Mouse (Mus musculus): ENCODE results near the gene Capn1. TPM values are rescaled to one million over a fixed set of nuclear protein-coding genes. Genes with fewer than 3 reads are reported as not detected.

Gene Capn1
- total and polyA plus RNA-seq, 3 experiments, result 42.5 to 75.2 TPM; not detected in 1

- TF ChIP-seq E2F4 (IDR thresholded peaks at IDR 0.05; ENCODE audit: borderline replicate concordance, low read depth, low read length), result peak; percentile 11; the same call in 1 of the 2 replicates
- no peak for TF ChIP-seq GABPA (IDR thresholded peaks at IDR 0.05; ENCODE audit: low read depth, low read length)
- TF ChIP-seq ZMIZ1 (IDR thresholded peaks at IDR 0.05; ENCODE audit: low read depth, low read length), result peak; percentile 74
- TF ChIP-seq SIN3A (IDR thresholded peaks at IDR 0.05; ENCODE audit: low read length), result peak; percentile 59
- no peak for TF ChIP-seq GATA1 (IDR thresholded peaks at IDR 0.05; ENCODE audit: low read depth, low read length)
- TF ChIP-seq USF1 (IDR thresholded peaks at IDR 0.05; ENCODE audit: low read depth, low read length), result no peak
- 0 out of 6 replicates have a peak, but pooled peaks of 1 of the 3 experiments have one; percentile 5 for TF ChIP-seq CTCF (IDR thresholded peaks at IDR 0.05 in 2 of 3, conservative IDR thresholded peaks at IDR 0.05 in 1 of 3; ENCODE audit: control insufficient read depth in 1 of 3, insufficient read depth in 1 of 3, low read depth in 2 of 3, low read length in 3 of 3, poor library complexity in 1 of 3, severe bottlenecking in 1 of 3)
- peak; percentile 29; the same call in 1 of the 2 replicates for TF ChIP-seq MAX (IDR thresholded peaks at IDR 0.05; ENCODE audit: low read length)
- TF ChIP-seq POLR2AphosphoS5 (IDR thresholded peaks at IDR 0.05; ENCODE audit: borderline replicate concordance, low read depth, low read length), result peak; percentile 73; the same call in 1 of the 2 replicates
- peak; percentile 97 for TF ChIP-seq NELFE (IDR thresholded peaks at IDR 0.05; ENCODE audit: low read depth, low read length)
- no peak for TF ChIP-seq MYB (IDR thresholded peaks at IDR 0.05; ENCODE audit: low read depth, low read length)
Observed at GRCm38 (mm10) chr19:6057313-6058096, 41.8 kb upstream of the Capn1 start, which contains the start of the genes Mrpl49 and Fau (continued).

- H3K27ac ChIP-seq (ENCODE audit: control insufficient read depth, low read depth, low read length), result no peak overlapping the region
- TF ChIP-seq E2F4 (IDR thresholded peaks at IDR 0.05; ENCODE audit: borderline replicate concordance, low read depth, low read length), result no peak
- no peak for TF ChIP-seq RAD21 (IDR thresholded peaks at IDR 0.05; ENCODE audit: low read depth, low read length)
- TF ChIP-seq NRF1 (IDR thresholded peaks at IDR 0.05; ENCODE audit: insufficient read depth, low read depth, low read length, poor library complexity, severe bottlenecking), result no peak
- no peak for TF ChIP-seq MYB (IDR thresholded peaks at IDR 0.05; ENCODE audit: low read depth, low read length)
- TF ChIP-seq MAFK (IDR thresholded peaks at IDR 0.05; ENCODE audit: borderline replicate concordance, low read depth, low read length), result no peak
- no peak; a peak in 1 of 4 replicates for TF ChIP-seq POLR2A (IDR thresholded peaks at IDR 0.05; ENCODE audit: control insufficient read depth in 1 of 2, insufficient read depth in 1 of 2, low read depth in 1 of 2, low read length in 2 of 2, poor library complexity in 1 of 2)
- TF ChIP-seq USF2 (IDR thresholded peaks at IDR 0.05; ENCODE audit: borderline replicate concordance in 1 of 2, insufficient read depth in 1 of 2, low read depth in 1 of 2, low read length in 2 of 2), result no peak
- no peak for TF ChIP-seq POLR2AphosphoS2 (IDR thresholded peaks at IDR 0.05; ENCODE audit: low read length)
- no peak for TF ChIP-seq USF1 (IDR thresholded peaks at IDR 0.05; ENCODE audit: low read depth, low read length)
- no peak for TF ChIP-seq SIN3A (IDR thresholded peaks at IDR 0.05; ENCODE audit: low read length)
- no peak for TF ChIP-seq KAT2A (conservative IDR thresholded peaks at IDR 0.05; ENCODE audit: low read depth, low read length)
- H3K9ac ChIP-seq (ENCODE audit: control insufficient read depth, low read depth, low read length, poor library complexity, severe bottlenecking), result peak overlapping the region; percentile 96
- H3K4me1 ChIP-seq (ENCODE audit: control insufficient read depth in 1 of 2, insufficient read depth in 2 of 2, low read length in 2 of 2), result peaks cover 0 to 10% of the 10 kb centered on the region in 2 experiments; a peak in 1 of 4 replicates
- H3K27me3 ChIP-seq (ENCODE audit: control insufficient read depth in 1 of 2, insufficient read depth in 2 of 2, low read length in 2 of 2), result no peaks in the 10 kb centered on the region
- peaks cover 39% of the 10 kb centered on the region for H3K79me2 ChIP-seq (ENCODE audit: control insufficient read depth, insufficient read depth, low read length, poor library complexity)
- H3K4me3 ChIP-seq (ENCODE audit: control insufficient read depth in 1 of 2, insufficient read depth in 1 of 2, low read depth in 2 of 2, low read length in 2 of 2), result peak overlapping the region; percentile 95
- no peaks in the 10 kb centered on the region for H3K9me3 ChIP-seq (replicated peaks; ENCODE audit: insufficient read depth, low read length)
- peaks cover 8 to 18% of the 10 kb centered on the region in 2 experiments for H3K36me3 ChIP-seq (ENCODE audit: control insufficient read depth in 1 of 2, insufficient read depth in 2 of 2, low read length in 2 of 2)
- DNase-seq (ENCODE audit: low read depth, low spot score), result no peak
Observed at GRCm38 (mm10) chr19:6056696-6057095, 41.0 kb upstream of the Capn1 start.

Data from MEL (cell line).